Mouse (Mus musculus) hindbrain, postnatal 0 days (tissue): ENCODE data around the gene Nf1. TPM values are rescaled to one million over a fixed set of nuclear protein-coding genes. Genes with fewer than 3 reads are reported as not detected.

ENCODE experiments used
- ATAC-seq: fragments of 200-750 bp; cut with Nextera tagmentation; 2 replicates; pipeline ENCODE4 v1.8.0; 2017; ENCODE audit warnings: mild to moderate bottlenecking, moderate TSS enrichment, moderate library complexity
- DNase-seq: peaks from one replicate; pipeline ENCODE4 v3.0.0-alpha.2; 2015; ENCODE audit warnings: low spot score
- H3K27ac ChIP-seq: fragments of 300-500 bp; sonication (generic); 2 replicates; pipeline ENCODE4 v1.5.1; 2014; ENCODE audit warnings: mild to moderate bottlenecking
- H3K27me3 ChIP-seq: fragments of 300-500 bp; sonication (generic); 2 replicates; pipeline ENCODE4 v1.6.1; 2014; ENCODE audit warnings: low read length, mixed read lengths; ENCODE audit not compliant: insufficient read depth
- H3K36me3 ChIP-seq: fragments of 300-500 bp; sonication (generic); 2 replicates; pipeline ENCODE4 v1.6.1; 2014; ENCODE audit warnings: low read length, mixed read lengths; ENCODE audit not compliant: insufficient read depth
- H3K4me1 ChIP-seq: fragments of 300-500 bp; sonication (generic); 2 replicates; pipeline ENCODE4 v1.6.1; 2014; ENCODE audit warnings: antibody characterized with exemption, low read length, mixed read lengths; ENCODE audit not compliant: insufficient read depth
- H3K4me2 ChIP-seq: fragments of 300-500 bp; sonication (generic); 2 replicates; pipeline ENCODE4 v1.6.1; 2014; ENCODE audit warnings: low read depth, mild to moderate bottlenecking, low read length, moderate library complexity, mixed read lengths
- H3K4me3 ChIP-seq: fragments of 300-500 bp; sonication (generic); 2 replicates; pipeline ENCODE4 v1.5.1; 2014; ENCODE audit warnings: low read length
- H3K9ac ChIP-seq: fragments of 300-500 bp; sonication (generic); replicated peaks from 2 replicates; pipeline ENCODE4 v1.6.1; 2014; ENCODE audit warnings: mild to moderate bottlenecking, low read length, moderate library complexity, mixed read lengths
- H3K9me3 ChIP-seq: fragments of 300-500 bp; sonication (generic); 2 replicates; pipeline ENCODE4 v1.6.1; 2016; ENCODE audit warnings: low read length, mixed read lengths
- CTCF ChIP-seq: IDR thresholded peaks from 2 replicates; pipeline ENCODE4 v1.5.1; 2016; ENCODE audit warnings: antibody characterized with exemption, control low read depth, low read depth
- WGBS: fragments of 180-500 bp; shearing (Covaris S2); extraction: QIAGEN DNeasy Blood & Tissue Kit; methylation state at CpG from one replicate; pipeline ENCODE4 v1.1.7; 2014; 5-methylcytosine and 5-hydroxymethylcytosine counted together
- polyA plus RNA-seq: library from polyadenylated mRNA; unstranded; fragments of >200 nt; fragmentation: Nextera tagmentation; extraction: Ambion mirVana; gene quantifications from 2 replicates; pipeline ENCODE4 v1.2.1, GENCODE M21; 2015
- total RNA-seq: library from RNA; depleted of rRNA; stranded (reverse); fragments of >200 nt; gene quantifications from 2 replicates; pipeline ENCODE4 v1.2.3, GENCODE M21; 2014

Nf1 gene
- total and polyA plus RNA-seq, 2 experiments from 2014 or later, result 8.7 to 68.4 TPM

GRCm38 (mm10) chr11:79356995-79357394, 17.5 kb downstream of the Nf1 start:
- no peaks in the 10 kb centered on the region for H3K27me3 ChIP-seq
- WGBS, result 81% methylated on average over 3 of the region's 3 CpGs
- H3K36me3 ChIP-seq, result no peaks in the 10 kb centered on the region
- ATAC-seq, result no peak
- H3K4me3 ChIP-seq, result no peak overlapping the region
- no peak overlapping the region for H3K9ac ChIP-seq
- no peak for DNase-seq
- H3K9me3 ChIP-seq, result no peaks in the 10 kb centered on the region
- no peaks in the 10 kb centered on the region for H3K4me1 ChIP-seq
- H3K27ac ChIP-seq, result no peak overlapping the region
- TF ChIP-seq CTCF, result no peak
- no peak overlapping the region for H3K4me2 ChIP-seq

- Histone ChIP-seq H3K9ac (no peak overlapping the region), H3K4me2 (no peak overlapping the region), H3K36me3 (no peaks in the 10 kb centered on the region), H3K4me1 (no peaks in the 10 kb centered on the region), H3K4me3 (no peak overlapping the region), H3K9me3 (no peaks in the 10 kb centered on the region), H3K27me3 (no peaks in the 10 kb centered on the region), H3K27ac (no peak overlapping the region)
- TF ChIP-seq CTCF, result no peak
- WGBS, result 91% methylated on average over 1 of the region's 1 CpGs
- ATAC-seq (peak; percentile 78), DNase-seq (no peak)
These were observed 17.9 kb downstream of the Nf1 start for GRCm38 (mm10) chr11:79357397-79357796.

GRCm38 (mm10) chr11:79364956-79365355, 25.5 kb downstream of the Nf1 start:
- no peak overlapping the region for H3K4me3 ChIP-seq
- H3K36me3 ChIP-seq, result no peaks in the 10 kb centered on the region
- WGBS, result 87% methylated on average over 3 of the region's 3 CpGs

GRCm38 (mm10) chr11:79366284-79366683, 26.8 kb downstream of the Nf1 start:
- DNase-seq (no peak), ATAC-seq (no peak)
- Histone ChIP-seq H3K27me3 (no peaks in the 10 kb centered on the region), H3K4me3 (no peak overlapping the region), H3K36me3 (no peaks in the 10 kb centered on the region), H3K27ac (no peak overlapping the region), H3K9ac (no peak overlapping the region), H3K9me3 (no peaks in the 10 kb centered on the region), H3K4me2 (no peak overlapping the region), H3K4me1 (0 out of 2 replicates have a peak, but pooled peaks cover 4% of the 10 kb centered on the region)
- 41% methylated on average over 8 of the region's 8 CpGs for WGBS
- no peak for TF ChIP-seq CTCF

More at GRCm38 (mm10) chr11:79364956-79365355, 25.5 kb downstream of the Nf1 start:
- Histone ChIP-seq H3K9ac (no peak overlapping the region), H3K4me1 (0 out of 2 replicates have a peak, but pooled peaks cover 4% of the 10 kb centered on the region), H3K4me2 (no peak overlapping the region), H3K9me3 (no peaks in the 10 kb centered on the region), H3K27ac (no peak overlapping the region), H3K27me3 (no peaks in the 10 kb centered on the region)
- TF ChIP-seq CTCF, result no peak
- ATAC-seq, result no peak
- no peak for DNase-seq

GRCm38 (mm10) chr11:79373031-79373430, 33.5 kb downstream of the Nf1 start:
- Histone ChIP-seq H3K4me1 (no peaks in the 10 kb centered on the region), H3K9me3 (no peaks in the 10 kb centered on the region), H3K9ac (no peak overlapping the region), H3K4me3 (no peak overlapping the region), H3K27ac (no peak overlapping the region), H3K36me3 (no peaks in the 10 kb centered on the region; the same call in 1 of the 2 replicates), H3K27me3 (no peaks in the 10 kb centered on the region), H3K4me2 (no peak overlapping the region)
- ATAC-seq (no peak), DNase-seq (no peak)
- peak; percentile 23; the same call in 1 of the 2 replicates for TF ChIP-seq CTCF
- WGBS, result 95% methylated on average over 4 of the region's 4 CpGs

GRCm38 (mm10) chr11:79398336-79398735, 58.8 kb downstream of the Nf1 start:
- peak; percentile 90 for DNase-seq
- peaks cover 4% of the 10 kb centered on the region; the same call in 1 of the 2 replicates for H3K36me3 ChIP-seq
- H3K9me3 ChIP-seq, result no peaks in the 10 kb centered on the region
- WGBS, result 65% methylated on average over 3 of the region's 3 CpGs
- no peak overlapping the region for H3K27ac ChIP-seq
- H3K27me3 ChIP-seq, result no peaks in the 10 kb centered on the region
- no peak overlapping the region for H3K4me3 ChIP-seq
- no peak overlapping the region for H3K9ac ChIP-seq
- ATAC-seq, result no peak
- peak; percentile 95 for TF ChIP-seq CTCF
- no peaks in the 10 kb centered on the region for H3K4me1 ChIP-seq
- no peak overlapping the region for H3K4me2 ChIP-seq

- Histone ChIP-seq H3K4me3 (no peak overlapping the region), H3K36me3 (no peaks in the 10 kb centered on the region; the same call in 1 of the 2 replicates), H3K9ac (no peak overlapping the region), H3K4me1 (no peaks in the 10 kb centered on the region), H3K27ac (no peak overlapping the region), H3K4me2 (no peak overlapping the region), H3K27me3 (no peaks in the 10 kb centered on the region), H3K9me3 (no peaks in the 10 kb centered on the region)
- ATAC-seq (no peak), DNase-seq (no peak)
- WGBS, result 97% methylated on average over 6 of the region's 6 CpGs
- TF ChIP-seq CTCF, result no peak
These were observed 64.3 kb downstream of the Nf1 start for GRCm38 (mm10) chr11:79403625-79404319.
